Comparison of ENCODE assay signal across 1 mouse cellular context in the genomic region with DNA sequence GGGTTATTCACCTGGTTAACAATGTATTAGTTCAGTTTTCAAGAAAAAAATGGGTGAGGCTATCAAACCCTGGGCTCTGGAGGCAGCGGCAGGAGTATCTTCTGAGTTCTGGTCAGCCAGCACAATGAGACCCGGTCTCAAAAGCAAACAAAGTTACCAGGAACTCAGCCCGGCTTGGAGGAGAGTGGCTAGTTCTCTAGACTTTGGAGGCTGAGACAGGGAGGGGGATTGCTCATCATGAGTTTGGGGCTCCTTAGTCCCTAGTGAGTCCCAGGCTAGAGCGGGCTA.
TF ChIP-seq lines count a peak whose summit lies in the region.

No protein-coding gene starts in this region.

TF ChIP-seq in MEL, 35 proteins besides CTCF, POLR2A, EP300 and RAD21 (continued from another document):
- TF ChIP-seq BHLHE40 (IDR thresholded peaks at IDR 0.05; ENCODE audit: borderline replicate concordance, low read depth, low read length) (no peak), MXI1 (IDR thresholded peaks at IDR 0.05; ENCODE audit: low read depth, low read length) (no peak)
